Mouse (Mus musculus): ENCODE data around the gene Ube2j1.
A peak's percentile ranks its signal among the peaks of the same experiment; 100 is the strongest.
"Not testable (repeated sequence)": the region's sequence is repeated elsewhere in the genome, so short reads cannot be mapped to it uniquely, and the experiment has no call there.

Ube2j1 gene

GRCm38 (mm10) chr4:33031195-33031960, at the start of gene Ube2j1:
Gene Ube2j1, plus strand, starts transcription at chr4:33031416.
- DNase-seq = peak; percentile 95

- no peak for DNase-seq
Observed at GRCm38 (mm10) chr4:32981617-32982016, 49.6 kb upstream of the Ube2j1 start.

GRCm38 (mm10) chr4:32982041-32982715, 49.0 kb upstream of the Ube2j1 start:
- DNase-seq = peak; percentile 48

- no peak for DNase-seq
Observed at GRCm38 (mm10) chr4:32982716-32983175, 48.5 kb upstream of the Ube2j1 start, which contains the start of gene Rragd. Gene Rragd, plus strand, starts transcription at chr4:32983037.

GRCm38 (mm10) chr4:32983176-32984155, 47.8 kb upstream of the Ube2j1 start:
- DNase-seq = peak; percentile 80

GRCm38 (mm10) chr4:32984242-32984641, 47.0 kb upstream of the Ube2j1 start:
- DNase-seq = peak; percentile 10

- DNase-seq = peak; percentile 13
Observed at GRCm38 (mm10) chr4:32984801-32985675, 46.2 kb upstream of the Ube2j1 start.

GRCm38 (mm10) chr4:32985684-32986083, 45.5 kb upstream of the Ube2j1 start:
- no peak for DNase-seq

GRCm38 (mm10) chr4:32987006-32987405, 44.2 kb upstream of the Ube2j1 start:
- DNase-seq = no peak

- DNase-seq = no peak
Observed at GRCm38 (mm10) chr4:32989346-32989745, 41.9 kb upstream of the Ube2j1 start.

GRCm38 (mm10) chr4:32994168-32994567, 37.0 kb upstream of the Ube2j1 start:
- DNase-seq = no peak

GRCm38 (mm10) chr4:32996083-32996482, 35.1 kb upstream of the Ube2j1 start:
- no peak for DNase-seq

- no peak for DNase-seq
Observed at GRCm38 (mm10) chr4:32997571-32997970, 33.6 kb upstream of the Ube2j1 start.

GRCm38 (mm10) chr4:32998996-32999395, 32.2 kb upstream of the Ube2j1 start:
- peak; percentile 16 for DNase-seq

- no peak for DNase-seq
Observed at GRCm38 (mm10) chr4:33002081-33002480, 29.1 kb upstream of the Ube2j1 start.

GRCm38 (mm10) chr4:33005595-33006470, 25.4 kb upstream of the Ube2j1 start:
- DNase-seq = not testable (repeated sequence)

GRCm38 (mm10) chr4:33006844-33007243, 24.4 kb upstream of the Ube2j1 start:
- no peak for DNase-seq

GRCm38 (mm10) chr4:33007443-33008217, 23.6 kb upstream of the Ube2j1 start:
- DNase-seq = peak; percentile 8

- no peak for DNase-seq
Observed at GRCm38 (mm10) chr4:33010078-33010477, 21.1 kb upstream of the Ube2j1 start.

- DNase-seq = no peak
Observed at GRCm38 (mm10) chr4:33012484-33012883, 18.7 kb upstream of the Ube2j1 start.

All from kidney, postnatal 14 days (tissue).